Mouse (Mus musculus) gastrocnemius, postnatal 10 days (tissue): ENCODE data around the gene Capzb. TPM values are rescaled to one million over a fixed set of nuclear protein-coding genes. Genes with fewer than 3 reads are reported as not detected.

Source experiments
- DNase-seq: peaks from one replicate; pipeline ENCODE4 v3.0.0; 2021; ENCODE audit warnings: mixed read lengths
- long read RNA-seq, 2 experiments: library from polyadenylated mRNA; stranded (forward); transcript quantifications; one replicate each; pipeline ENCODE4 v2.0.0; 2021
- total RNA-seq, 2 experiments: library from RNA; stranded (reverse); gene quantifications; 2 replicates each; pipeline ENCODE4 v1.2.3; 2021

The Capzb gene
- 100 to 1,000 TPM; 576 to 632 TPM for total RNA-seq
- long read RNA-seq, experiment 1, transcript Capzb-204 (9 exons, 1,674 nt): minor isoform, 76 of 661 reads
- long read RNA-seq, experiment 1, transcript Capzb-203 (10 exons, 1,702 nt): major isoform, 537 of 661 reads
- long read RNA-seq, experiment 1, partial matches to known transcripts: 30 of 661 reads
- long read RNA-seq, experiment 1, other reads (novel, unspliced or antisense): 18 of 661 reads
- long read RNA-seq, experiment 2, transcript Capzb-204 (9 exons, 1,674 nt): minor isoform, 58 of 727 reads
- long read RNA-seq, experiment 2, transcript Capzb-203 (10 exons, 1,702 nt): major isoform, 617 of 727 reads
- long read RNA-seq, experiment 2, partial matches to known transcripts: 30 of 727 reads
- long read RNA-seq, experiment 2, other reads (novel, unspliced or antisense): 22 of 727 reads

DNA sequence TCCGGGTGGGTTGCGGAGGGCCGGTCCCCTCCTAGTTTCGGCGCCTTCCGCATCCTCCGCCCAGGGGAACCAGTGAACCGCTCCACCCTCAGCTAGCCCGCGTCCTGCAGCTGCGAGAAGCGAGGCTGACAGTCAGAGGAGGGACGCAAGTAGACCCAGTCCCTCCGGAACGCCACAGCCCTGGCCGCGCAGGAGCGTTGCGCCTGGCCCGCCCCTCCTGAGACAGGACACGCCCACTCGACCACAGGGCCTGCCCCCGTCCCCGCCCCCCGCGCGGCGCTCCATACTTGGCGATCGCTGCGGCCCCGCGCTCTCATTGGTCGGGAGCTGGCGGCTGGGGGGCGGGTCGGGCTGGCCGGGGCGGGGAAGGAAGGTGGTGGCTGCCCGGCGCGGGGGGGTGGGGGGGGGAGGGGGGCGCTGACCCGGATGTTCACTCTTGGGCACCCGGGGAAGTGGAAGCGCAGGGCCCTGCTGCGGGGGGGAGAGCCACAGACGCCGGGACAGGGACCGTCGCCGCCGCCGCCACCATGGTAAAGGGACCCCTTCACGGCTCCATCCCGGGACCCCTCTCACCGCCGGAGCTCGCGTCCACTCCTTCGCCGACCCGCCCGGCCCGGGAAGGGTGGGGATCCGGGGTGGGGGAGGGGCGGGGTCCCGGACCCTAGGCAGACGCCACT, at the start of gene Capzb:
Gene Capzb (plus strand): TSS at position 401 of the 677 bp plus-strand sequence.
- peak; percentile 98 for DNase-seq

DNA sequence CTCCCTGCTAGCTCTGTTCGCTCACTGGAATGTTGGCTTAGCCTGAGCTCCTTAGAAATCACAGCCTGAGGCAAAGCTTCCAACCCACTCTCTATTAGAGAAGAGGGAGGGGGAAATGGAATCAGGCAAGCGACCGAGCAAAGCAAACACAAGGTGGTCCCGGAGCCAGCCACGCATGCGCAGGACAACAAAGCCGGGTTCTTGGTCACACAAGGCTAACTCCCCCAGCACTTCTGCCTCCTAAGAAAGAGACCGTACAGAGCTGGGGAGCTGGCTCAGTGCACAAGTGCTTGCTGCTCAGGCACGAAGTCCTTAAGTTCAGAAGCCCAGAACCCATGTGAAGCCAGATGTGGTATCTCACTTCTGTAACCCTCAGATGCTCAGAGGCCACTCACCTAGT, 49.7 kb upstream of the Capzb start:
- DNase-seq: no peak

DNA sequence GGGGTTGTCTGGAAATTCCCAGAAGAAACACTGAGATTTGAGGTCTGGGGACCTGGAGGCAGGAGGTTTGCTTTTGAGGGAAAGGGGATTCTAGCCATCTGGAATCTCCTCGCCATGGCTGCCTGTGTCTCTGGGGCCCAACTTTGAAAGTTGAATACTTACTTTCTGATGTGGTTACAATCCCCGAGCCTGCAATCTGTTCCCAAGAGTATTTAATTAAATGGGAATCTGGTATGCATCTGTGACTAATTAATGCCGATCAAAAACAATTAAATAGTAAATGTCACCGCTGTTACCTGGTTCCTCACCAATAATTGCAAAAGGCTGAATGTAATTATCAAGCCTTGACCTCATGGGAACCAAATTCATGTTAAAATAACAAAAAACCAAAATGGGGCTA, 48.1 kb upstream of the Capzb start:
- DNase-seq: no peak

DNA sequence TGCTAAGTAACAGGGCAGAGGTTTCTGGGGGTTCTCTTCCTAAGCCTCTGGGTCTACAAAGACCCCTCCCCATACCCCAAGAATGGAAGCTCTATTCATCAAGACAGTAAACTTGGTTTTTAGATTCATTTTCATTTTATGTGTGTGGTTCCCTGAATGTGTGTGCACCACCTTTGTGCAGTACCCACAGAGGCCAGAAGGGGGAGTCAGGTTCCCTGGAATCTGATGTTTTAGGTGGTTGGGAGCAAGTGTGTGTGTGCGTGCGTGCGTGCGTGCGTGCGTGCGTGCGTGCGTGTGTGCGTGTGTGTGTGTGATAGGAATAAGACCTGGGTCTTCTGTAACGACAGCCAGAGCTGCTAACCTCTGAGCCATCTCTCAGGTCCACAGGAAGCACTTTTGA, 47.5 kb upstream of the Capzb start:
- DNase-seq: peak; percentile 35

DNA sequence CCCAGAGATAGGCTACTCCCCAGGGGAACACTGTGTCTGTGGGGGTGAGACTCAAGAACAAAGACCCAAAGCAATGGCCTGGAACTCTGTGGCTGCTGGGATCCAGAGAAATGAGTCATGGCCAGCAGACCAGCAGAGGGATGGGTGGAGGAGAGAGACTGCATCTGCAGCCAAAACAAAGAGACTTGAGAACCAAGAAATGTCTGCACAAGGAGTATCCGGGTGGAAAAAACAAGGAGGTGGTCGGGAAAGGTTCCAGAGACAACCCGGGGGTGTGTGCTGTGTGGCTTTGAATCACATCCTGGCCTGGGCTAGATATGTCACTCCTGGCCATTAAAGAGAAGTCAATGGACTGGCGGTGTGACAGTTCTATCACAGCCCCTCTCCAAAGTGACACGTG, 45.9 kb upstream of the Capzb start:
- peak; percentile 20 for DNase-seq

DNA sequence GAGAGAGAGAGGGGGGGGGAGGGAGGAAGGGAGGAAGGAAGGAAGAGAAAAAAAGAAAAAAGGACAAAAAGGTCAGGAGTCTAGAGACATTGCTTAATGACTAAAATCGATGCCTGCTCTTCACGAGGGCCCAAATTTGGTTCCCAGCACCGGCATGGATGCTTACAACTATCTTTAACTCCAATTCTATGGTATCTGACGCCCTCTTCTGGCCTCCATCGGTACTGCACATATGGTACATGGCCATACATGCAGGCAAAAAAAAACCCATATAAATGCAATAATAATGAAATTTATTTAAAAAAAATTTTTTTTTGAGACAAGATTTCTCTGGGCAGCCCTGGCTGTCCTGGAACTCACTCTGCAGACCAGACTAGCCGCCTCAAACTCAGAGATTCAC, 41.3 kb upstream of the Capzb start:
- no peak for DNase-seq

DNA sequence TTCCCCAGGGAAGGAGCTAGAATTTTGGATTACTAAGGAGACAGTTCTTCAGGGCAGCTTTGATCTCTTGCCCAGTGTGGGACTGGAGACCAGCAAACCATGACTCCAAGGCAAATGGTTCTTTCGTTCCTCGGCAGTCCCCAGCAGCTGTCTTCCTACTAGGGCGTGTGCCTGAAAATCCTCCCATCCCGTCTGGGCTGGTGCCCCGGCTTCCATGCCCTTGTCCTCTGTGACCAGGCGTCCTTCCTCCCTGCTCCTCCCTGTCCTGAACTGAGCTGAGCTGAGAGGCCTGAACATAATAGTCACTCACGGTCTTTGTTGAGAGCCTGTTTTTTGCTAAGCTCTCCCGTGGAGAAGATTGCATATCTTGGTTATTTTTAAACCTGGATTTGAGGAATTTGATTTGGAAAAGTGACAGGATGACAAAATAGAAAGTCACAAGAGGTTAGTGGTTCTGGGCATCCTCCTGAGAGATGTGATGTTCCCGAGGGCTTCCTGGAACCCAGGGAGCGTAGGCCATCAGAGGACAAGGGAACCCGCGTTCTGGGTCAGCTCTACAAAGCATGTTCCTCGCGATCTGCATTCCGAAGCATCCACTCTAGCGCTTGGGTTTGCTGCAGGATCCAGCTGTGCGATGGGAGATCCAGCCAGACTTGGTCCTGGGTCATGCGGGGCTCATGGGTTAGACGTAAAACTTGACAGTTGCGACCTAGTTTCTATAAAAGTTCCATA, 38.0 kb upstream of the Capzb start:
- DNase-seq: peak; percentile 51

DNA sequence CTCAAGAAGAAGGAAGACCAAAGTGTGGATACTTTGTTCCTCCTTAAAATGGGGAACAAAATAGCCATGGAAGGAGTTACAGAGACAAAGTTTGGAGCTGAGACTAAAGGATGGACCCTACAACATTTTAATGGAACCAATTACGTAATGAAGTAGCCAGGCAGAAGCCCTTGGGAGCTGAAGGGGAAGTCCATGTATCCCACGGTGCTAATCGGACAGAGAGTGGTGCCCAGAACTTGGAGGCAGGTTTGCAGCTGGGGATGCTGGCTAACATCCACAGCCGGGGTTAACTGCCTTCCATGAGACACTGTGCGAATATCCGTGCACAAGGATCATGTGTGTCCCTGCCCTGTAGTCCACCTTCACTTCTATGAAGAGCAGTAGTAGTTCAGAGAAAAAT, 36.2 kb upstream of the Capzb start:
- no peak for DNase-seq

DNA sequence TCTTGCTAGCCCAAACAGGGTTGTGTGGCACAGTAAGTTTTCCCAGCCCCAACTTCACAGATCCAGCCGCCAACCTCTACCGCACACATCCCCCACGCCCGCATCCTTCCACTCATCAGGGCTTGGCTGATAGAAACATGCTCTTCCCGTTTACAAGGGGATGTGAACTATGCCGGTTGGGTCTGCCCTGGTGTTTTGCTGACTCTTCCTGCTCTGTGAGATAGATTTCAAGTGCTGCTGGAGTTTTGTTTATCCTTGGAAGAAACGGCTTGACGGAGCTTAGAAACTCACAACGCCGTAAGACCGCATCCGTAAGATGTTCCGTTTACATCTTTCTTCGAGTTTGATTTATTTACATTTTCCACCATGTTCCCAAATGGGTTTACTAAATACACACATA, 34.3 kb upstream of the Capzb start:
- DNase-seq: no peak

DNA sequence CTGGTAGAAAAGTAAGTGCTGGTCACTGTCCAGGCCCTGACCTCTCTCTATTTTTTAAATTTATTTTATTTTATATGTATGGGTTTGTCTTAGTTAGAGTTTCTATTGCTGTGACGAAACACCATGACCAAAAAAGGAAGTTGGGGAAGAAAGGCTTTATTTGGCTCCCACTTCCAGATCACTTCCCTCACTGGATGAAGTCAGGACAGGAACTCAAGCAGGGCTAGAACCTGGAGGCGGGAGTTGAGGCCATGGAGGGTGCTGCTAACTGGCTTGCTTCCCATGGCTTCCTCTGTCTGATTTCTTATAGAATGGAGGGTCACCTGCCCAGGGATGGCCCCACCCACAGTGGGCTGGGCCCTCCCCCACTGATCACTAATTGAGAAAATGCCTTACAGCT, 31.6 kb upstream of the Capzb start:
- no peak for DNase-seq

DNA sequence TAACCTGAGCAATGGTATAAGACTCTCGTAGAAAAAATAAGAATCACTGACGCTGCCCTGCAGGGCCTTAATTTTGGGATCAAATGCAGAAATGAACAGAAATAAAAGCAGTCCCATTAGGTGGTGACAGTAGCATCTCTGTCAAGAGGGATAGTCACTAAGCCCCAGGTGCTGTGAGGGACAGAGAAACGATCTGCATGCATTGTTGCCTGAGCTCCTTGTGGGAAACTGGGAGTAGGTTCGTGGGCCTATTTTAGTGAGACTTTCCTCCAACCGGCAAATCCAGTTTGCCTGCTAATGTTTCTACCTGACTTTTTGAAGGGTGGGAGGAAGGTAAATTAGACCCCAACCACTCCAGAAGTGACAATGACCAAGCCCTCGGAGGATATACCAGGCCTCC, 28.6 kb upstream of the Capzb start:
- DNase-seq: no peak

DNA sequence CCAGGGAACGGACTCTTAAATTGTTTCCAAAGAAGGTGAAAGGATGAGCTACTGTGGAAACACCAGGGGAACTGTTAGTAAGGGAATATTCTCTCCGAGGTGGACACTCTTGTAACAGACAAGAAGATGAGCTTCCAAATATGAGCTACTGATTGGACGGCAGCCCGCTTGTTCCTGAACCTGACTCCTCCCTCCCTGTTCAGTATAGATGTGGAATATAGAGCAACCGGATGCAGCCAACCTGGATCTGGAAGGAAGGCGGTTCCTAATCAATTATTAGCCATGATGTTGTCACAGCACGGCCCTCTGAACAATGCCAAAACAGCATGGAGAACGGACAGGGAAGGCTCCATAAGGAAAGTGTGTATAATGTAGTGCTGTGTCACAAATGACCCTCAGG, 27.4 kb upstream of the Capzb start:
- no peak for DNase-seq

DNA sequence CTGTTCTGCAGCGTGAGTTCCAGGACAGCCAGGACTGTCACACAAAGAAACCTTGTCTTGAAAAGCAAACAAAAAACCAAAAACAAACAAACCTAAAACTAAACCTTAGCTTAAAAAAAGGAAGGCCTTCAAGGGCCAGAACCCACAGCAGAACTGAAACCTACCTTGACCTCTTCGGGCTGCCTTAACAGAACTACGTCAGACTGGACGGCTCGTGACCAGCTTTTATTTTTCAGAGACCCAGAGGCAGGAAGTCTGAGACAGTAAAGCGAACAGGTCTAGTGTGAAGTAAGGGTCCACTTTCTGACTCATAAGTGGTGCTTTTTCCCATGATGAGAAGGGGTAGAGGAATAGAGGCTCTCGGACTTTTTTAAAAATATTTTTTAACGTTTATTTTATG, 26.5 kb upstream of the Capzb start:
- DNase-seq: no peak

DNA sequence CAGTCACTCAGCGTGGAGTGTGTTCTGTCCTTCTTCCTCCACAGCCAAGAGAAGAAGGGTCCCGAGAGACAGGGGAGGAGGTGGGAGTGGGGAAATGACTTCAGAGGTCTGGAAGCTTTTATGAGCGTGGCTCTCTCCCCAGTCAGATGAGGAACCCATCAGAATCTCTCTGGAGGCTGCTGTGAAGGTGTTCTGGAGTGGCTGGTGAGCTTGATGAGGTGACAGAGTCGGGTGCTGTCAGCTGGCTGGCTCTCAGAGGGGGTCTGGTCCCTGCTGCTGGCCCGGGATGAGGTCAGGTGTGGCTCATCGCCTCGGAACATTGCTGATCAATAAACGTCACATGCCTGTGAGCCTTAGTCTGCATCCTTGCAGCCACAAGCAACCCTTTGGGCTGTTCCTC, 25.6 kb upstream of the Capzb start:
- no peak for DNase-seq

DNA sequence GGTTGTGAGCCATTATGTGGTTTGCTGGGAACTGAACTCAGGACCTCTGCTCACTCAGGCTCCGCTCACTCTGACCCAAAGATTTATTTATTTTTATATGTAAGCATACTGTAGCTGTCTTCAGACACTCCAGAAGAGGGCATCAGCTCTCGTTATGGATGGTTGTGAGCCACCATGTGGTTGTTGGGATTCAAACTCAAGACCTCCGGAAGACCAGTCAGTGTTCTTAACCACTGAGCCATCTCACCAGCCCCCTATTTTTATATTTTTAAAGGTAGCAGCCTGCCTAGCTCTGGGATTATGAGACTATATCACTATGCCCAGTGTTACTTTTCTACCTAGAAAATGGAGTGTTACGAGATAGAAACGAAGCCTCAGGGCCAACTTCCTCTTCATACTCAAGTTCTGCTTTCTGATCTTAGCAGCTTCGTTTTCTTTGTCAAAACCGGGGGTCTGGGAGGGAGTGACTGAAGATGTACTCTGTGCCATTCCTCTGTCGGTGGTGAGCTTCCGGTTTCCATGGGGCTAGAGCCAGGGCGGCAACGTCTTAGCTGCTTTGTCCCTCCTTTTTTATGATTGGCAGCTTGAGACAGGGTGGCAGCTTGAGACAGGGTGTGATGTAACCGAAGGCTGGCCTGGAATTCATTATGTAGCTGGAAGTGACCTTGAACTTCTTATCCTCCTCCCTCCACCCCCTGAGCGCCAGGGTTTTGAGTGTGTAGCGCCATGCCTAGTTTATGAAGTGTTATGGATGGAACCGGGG, 23.5 kb upstream of the Capzb start:
- no peak for DNase-seq

DNA sequence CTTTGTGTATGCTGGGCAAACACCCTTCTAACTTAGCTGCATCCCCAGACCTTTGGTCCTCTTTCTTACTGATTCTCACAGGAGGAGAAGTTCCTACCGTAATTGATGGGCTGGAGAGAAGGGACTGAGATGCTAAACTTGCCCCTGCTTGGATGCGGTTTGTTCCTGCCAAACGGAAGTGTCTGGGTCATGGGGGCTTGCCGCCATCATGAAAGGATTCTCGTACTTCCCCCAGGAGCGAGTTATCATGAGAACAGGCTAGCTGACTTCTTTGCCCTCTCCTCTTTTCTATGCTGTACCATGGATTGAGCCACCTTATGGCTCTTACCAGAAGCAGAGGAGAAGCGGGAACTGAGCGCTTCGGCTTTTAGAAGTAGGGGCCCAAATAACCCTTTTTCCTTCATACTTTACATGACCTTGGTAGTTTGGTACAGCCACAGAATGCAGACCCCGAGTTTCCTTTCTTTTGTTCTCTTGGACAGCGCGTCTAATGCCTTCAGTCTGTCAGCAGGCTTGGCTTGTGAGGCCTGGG, 22.9 kb upstream of the Capzb start:
- DNase-seq: no peak

DNA sequence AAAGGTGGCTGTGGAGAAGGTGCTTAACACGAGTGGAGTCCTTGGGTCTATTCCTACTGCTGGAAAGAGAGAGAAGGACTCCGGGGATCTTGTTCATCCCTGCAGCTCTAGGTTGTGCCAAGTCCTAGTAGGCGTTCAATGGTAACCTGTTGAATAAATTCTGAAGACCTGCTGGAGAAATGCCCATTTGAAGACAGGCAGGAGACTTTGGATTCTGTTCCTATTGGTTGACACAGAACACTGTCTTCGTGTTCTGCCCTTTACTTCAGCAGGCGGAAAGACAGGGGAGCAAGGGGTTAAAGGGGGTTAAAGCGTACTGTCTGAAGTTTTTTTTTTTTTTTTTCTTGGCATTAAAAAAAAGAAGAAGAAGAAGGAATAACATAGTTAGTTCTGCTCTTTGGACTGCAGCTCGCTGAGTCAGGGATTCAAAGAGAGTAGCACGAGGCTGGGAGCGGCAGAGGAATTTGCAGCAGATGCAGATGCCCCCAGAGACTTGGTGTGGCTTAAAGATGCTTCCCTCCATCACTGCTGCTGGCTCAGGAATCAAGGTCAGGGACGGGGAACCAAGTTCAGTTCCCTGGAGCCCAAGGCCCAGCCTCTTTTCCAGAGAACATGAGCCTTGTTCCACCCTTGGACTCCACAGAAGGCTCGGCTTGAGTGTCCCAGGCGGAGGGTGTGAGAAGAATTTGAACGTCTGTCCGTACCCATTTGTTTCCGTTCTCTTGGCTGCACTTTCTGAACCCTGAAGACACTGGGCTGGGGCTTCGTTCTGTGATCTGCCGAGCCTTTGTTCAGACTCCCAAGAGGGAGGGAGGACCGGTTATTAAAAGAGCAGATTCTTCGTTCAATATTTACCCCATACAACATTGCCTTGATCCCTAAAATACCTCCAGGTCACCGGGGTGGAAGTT, 17.4 kb upstream of the Capzb start:
- DNase-seq: peak; percentile 59

DNA sequence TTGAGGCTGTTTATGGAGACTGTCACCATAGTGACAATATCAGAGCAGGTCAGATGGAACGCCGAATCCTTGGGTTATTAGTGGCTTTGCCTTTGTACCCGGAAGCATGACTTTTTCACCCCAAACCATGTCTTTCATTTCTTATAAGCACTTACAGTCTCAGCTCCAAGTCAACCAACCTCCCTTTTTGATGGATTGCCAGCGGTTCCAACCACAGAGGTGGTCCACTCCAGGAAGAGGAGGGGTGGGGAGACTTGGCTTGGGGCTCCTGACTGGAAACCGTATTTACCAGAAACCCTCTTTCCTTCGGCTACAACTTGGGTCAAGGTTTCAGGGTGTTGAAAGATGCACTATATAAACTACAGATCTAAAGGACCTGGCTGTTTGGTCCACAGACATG, 16.7 kb upstream of the Capzb start:
- no peak for DNase-seq

DNA sequence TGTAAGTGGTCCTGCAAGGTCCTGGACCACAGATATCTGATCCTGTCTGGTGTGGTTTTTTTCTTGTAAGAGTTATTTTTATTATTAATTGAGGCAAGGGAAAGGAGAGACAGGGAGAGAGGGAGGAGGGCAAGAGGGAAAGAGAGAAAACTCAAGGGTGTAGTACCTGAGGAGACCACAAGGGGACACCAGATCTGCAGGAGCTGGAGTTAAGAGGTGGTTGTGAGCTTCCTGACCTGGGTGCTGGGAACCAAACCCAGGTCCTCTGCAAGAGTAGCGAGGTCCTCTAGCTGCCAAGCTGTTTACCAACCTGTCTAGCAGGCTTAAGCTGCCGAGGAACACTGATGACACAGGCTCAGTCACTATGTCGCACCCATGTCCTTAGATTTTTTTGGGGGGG, 14.8 kb upstream of the Capzb start:
- DNase-seq: no peak

DNA sequence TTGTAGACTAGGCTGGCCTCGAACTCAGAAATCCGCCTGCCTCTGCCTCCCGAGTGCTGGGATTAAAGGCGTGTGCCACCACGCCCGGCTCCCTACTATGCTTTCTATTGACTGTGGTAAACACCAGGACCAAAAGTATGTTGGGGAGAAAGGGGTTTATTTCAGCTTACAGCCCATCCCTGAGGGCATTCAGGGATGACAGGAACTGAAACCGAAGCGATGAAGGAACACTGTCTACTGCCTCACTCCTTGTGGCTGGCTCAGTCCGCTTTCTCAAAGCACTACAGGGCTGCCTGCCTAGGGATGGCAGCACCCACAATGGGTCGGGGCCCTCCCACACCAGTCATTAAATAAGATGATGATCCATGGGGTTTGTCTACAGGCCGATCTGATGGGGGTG, 14.3 kb upstream of the Capzb start:
- no peak for DNase-seq

DNA sequence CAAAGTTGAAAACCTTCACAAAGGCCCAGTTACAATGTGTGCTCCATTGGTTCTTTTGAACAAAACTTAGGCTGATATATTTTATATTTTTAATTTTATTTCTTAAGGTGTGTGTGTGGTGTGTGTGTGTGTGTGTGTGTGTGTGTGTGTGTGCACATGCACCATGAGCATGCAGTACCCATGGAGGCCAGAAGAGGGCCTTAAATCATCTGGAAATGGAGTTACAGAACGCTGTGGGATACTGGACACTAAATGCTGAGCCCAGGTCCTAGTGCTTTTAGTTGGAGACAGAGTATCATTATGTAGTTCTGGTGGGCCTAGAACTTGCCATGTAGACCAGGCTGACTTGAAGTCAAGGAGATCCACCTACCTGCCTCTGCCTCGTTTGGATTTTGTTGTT, 13.5 kb upstream of the Capzb start:
- DNase-seq: no peak
